Mouse (Mus musculus) MEL (cell line): ENCODE results near the gene Prpf38b.

Experiments
- CTCF ChIP-seq, 3 experiments: IDR thresholded peaks in 2 of 3; conservative IDR thresholded peaks in 1 of 3; 2 replicates each; pipeline ENCODE4 v1.5.1; 2011 to 2012; ENCODE audit warnings: low read length in 3 of 3, low read depth in 2 of 3, mild to moderate bottlenecking in 2 of 3, improper control_type of control experiment in 1 of 3, inconsistent platforms in 1 of 3, mixed read lengths in 1 of 3, moderate library complexity in 1 of 3; ENCODE audit not compliant: control insufficient read depth in 1 of 3, insufficient read depth in 1 of 3, poor library complexity in 1 of 3, severe bottlenecking in 1 of 3
- ELF1 ChIP-seq: IDR thresholded peaks from 2 replicates; pipeline ENCODE4 v1.6.1; 2014; ENCODE audit warnings: low read depth, mild to moderate bottlenecking, inconsistent platforms, low read length, improper control_type of control experiment, moderate library complexity
- ETS1 ChIP-seq: IDR thresholded peaks from 2 replicates; pipeline ENCODE4 v1.6.1; 2012; ENCODE audit warnings: low read depth, mild to moderate bottlenecking, inconsistent platforms, low read length, improper control_type of control experiment, moderate library complexity
- MXI1 ChIP-seq: IDR thresholded peaks from 2 replicates; pipeline ENCODE4 v1.6.1; 2011; ENCODE audit warnings: mild to moderate bottlenecking, low read depth, low read length, improper control_type of control experiment
- NRF1 ChIP-seq: IDR thresholded peaks from 2 replicates; pipeline ENCODE4 v1.6.1; 2014; ENCODE audit warnings: low read depth, mild to moderate bottlenecking, inconsistent platforms, low read length, improper control_type of control experiment, moderate library complexity; ENCODE audit not compliant: poor library complexity, insufficient read depth, severe bottlenecking
- POLR2A ChIP-seq, 2 experiments: IDR thresholded peaks; 2 replicates each; pipeline ENCODE4 v1.6.1; 2011 to 2012; ENCODE audit warnings: low read length in 2 of 2, mild to moderate bottlenecking in 2 of 2, control low read depth in 1 of 2, improper control_type of control experiment in 1 of 2, low read depth in 1 of 2, moderate library complexity in 1 of 2; ENCODE audit not compliant: control insufficient read depth in 1 of 2, insufficient read depth in 1 of 2, poor library complexity in 1 of 2
- POLR2AphosphoS2 ChIP-seq: IDR thresholded peaks from 2 replicates; pipeline ENCODE4 v1.6.1; 2011; ENCODE audit warnings: low read length, improper control_type of control experiment
- RAD21 ChIP-seq: IDR thresholded peaks from 2 replicates; pipeline ENCODE4 v1.6.1; 2011; ENCODE audit warnings: mild to moderate bottlenecking, low read depth, low read length, improper control_type of control experiment

DNA sequence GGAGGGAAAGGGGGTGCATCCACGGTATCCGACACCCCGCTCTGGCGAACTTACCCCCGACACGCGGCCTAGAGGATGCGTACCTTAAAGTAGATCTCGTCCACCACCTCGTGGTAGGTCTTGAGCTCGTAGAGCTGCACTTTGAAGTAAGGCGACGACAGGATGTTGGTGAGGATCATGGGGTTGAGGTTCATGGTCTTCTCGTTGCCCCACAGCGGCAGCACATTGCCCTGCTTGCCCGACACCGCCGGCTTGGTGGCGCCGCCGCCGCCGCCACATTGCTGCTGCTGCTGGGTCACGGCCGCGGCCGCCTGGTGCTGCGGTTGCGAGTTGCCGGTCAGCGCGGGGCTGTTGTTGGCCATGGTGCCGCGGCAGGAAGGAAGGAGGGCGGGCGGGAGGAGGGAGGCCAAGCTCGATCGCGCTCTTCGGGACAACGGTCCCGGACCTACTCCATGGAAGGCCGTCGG is 413 bp downstream of the Prpf38b start:
- peak in 1 of 3 experiments; percentile 14; a peak in 2 of 6 replicates for TF ChIP-seq CTCF (IDR thresholded peaks at IDR 0.05 in 2 of 3, conservative IDR thresholded peaks at IDR 0.05 in 1 of 3; ENCODE audit: control insufficient read depth in 1 of 3, insufficient read depth in 1 of 3, low read depth in 2 of 3, low read length in 3 of 3, poor library complexity in 1 of 3, severe bottlenecking in 1 of 3)
- TF ChIP-seq MXI1 = peak; percentile 75
- no peak for TF ChIP-seq POLR2A (IDR thresholded peaks at IDR 0.05; ENCODE audit: control insufficient read depth in 1 of 2, insufficient read depth in 1 of 2, low read depth in 1 of 2, low read length in 2 of 2, poor library complexity in 1 of 2)
- TF ChIP-seq POLR2AphosphoS2 = no peak
- no peak for TF ChIP-seq ELF1
- no peak for TF ChIP-seq ETS1
- peak; percentile 3; the same call in 1 of the 2 replicates for TF ChIP-seq RAD21
- TF ChIP-seq NRF1 = no peak
